Mouse (Mus musculus) left cerebral cortex, postnatal 36 days (tissue): ENCODE results near the gene Ciz1. TPM values are rescaled to one million over a fixed set of nuclear protein-coding genes. Genes with fewer than 3 reads are reported as not detected.

Experiments
- DNase-seq, 2 experiments: peaks; one replicate each; pipeline ENCODE4 v3.0.0; 2021 to 2022; ENCODE audit warnings: low spot score in 2 of 2, mixed read lengths in 1 of 2
- intact Hi-C: fragments of 180-260 bp; cut with DNase I; formaldehyde crosslinking; loops from one replicate; pipeline ENCODE4 v1.15.1; 2025
- microRNA-seq: library from miRNA; unstranded; fragments of <30 nt; microRNA quantifications from one replicate; pipeline ENCODE4 v1.2.0, GENCODE M21; 2022
- total RNA-seq, 2 experiments: library from RNA; stranded (reverse); gene quantifications; 2 replicates each; pipeline ENCODE4 v1.2.3; 2021

The Ciz1 gene
- total RNA-seq, 2 experiments from 2014 or later = 60.4 to 97.8 TPM

GRCm38 (mm10) chr2:32427720-32428119 lies 75.6 kb downstream of the Ciz1 start:
- DNase-seq = no peak
- intact Hi-C loops = loop anchor here (2.0 kb wide), 1 partner anchor 23 kb away; the partner anchor contains the start of genes Naif1 and Slc25a25

- DNase-seq = peak; percentile 54 to 69
- intact Hi-C loops = loop anchor here (2.0 kb wide), 1 partner anchor 23 kb away; the partner anchor contains the start of genes Naif1 and Slc25a25
Observed at GRCm38 (mm10) chr2:32428262-32428722, 76.2 kb downstream of the Ciz1 start.

DNA sequence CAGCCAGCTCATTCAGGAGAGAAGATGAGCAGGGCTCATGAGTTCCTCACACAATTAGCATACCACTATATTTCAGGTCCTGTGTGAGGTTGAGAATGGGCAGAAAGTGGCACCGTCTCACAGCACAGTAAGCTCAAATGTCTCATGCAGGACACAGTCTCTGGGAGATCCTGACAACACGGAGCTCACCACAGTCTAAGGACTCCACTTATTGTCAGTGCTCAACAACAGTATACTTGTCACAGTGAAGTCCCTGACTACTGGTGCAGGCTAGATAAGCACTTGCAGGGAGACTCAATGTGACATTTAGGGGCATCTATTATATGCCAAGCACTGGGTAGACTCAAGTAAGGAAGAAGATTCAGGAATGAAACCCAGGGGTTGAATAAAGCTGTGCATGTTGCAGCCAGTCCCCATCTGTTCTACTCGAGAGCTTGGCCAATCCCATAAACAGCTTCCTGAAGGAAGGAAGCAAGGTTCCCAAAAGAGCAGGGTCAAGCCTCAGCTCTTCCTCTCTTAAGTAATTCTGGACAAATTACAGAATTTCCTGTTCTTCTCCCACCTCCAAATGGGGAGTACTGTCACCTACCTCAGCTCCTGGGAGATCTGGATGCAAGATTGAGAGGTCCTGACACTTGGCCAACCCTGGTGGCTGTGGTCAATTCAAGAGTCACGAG lies 77.2 kb downstream of the Ciz1 start:
- no peak for DNase-seq
- intact Hi-C loops = loop anchor here (2.0 kb wide), 1 partner anchor 21 kb away; the partner anchor contains the start of genes Naif1 and Slc25a25

Small RNA genes lying within 50 kb of the gene (microRNA-seq; reads per million reads assigned to microRNA genes)
- gene Gm23363 (not detected), gene Mir199b (not detected)

Other genes with a start within 250 kb of the Ciz1 start
- 100 to 1,000 TPM; 257 to 259 TPM for gene Prrc2b, start 201.2 kb upstream of the Ciz1 start, total RNA-seq
- 10 to 100 TPM; 16.3 to 22.1 TPM for gene Pomt1, start 115.7 kb upstream of the Ciz1 start, total RNA-seq
- 10 to 100 TPM; 50.1 to 52.6 TPM for gene Uck1, start 92.2 kb upstream of the Ciz1 start, total RNA-seq
- 10 to 100 TPM; 83.4 to 89.9 TPM for gene Golga2, start 64.9 kb upstream of the Ciz1 start, total RNA-seq
- 100 to 1,000 TPM; 207 to 208 TPM for gene Swi5, start 64.3 kb upstream of the Ciz1 start, total RNA-seq
- 1,000 to 10,000 TPM; 1,215 to 1,406 TPM for gene Dnm1, start 1.0 kb downstream of the Ciz1 start, total RNA-seq
- gene 1110008P14Rik, start 29.6 kb downstream of the Ciz1 start, total RNA-seq = 100 to 1,000 TPM; 312 to 437 TPM
- gene Lcn2, start 35.9 kb downstream of the Ciz1 start, total RNA-seq = 1 to 10 TPM in 1 of 2 experiments, under 1 TPM in 1; 0.91 to 1.8 TPM
- 10 to 100 TPM; 40.6 to 54.8 TPM for gene Ptges2, start 43.6 kb downstream of the Ciz1 start, total RNA-seq
- 1 to 10 TPM; 3.9 TPM for gene Naif1, start 98.1 kb downstream of the Ciz1 start, total RNA-seq
- gene Slc25a25, start 99.1 kb downstream of the Ciz1 start, total RNA-seq = 10 to 100 TPM; 58.5 to 60.5 TPM
- 10 to 100 TPM; 53.6 to 68.9 TPM for gene Fam102a, start 183.0 kb downstream of the Ciz1 start, total RNA-seq
- gene Dpm2, start 218.5 kb downstream of the Ciz1 start, total RNA-seq = 10 to 100 TPM; 74.8 to 77.0 TPM
- 10 to 100 TPM in 1 of 2 experiments, 1 to 10 TPM in 1; 9.2 to 11.7 TPM for gene Pip5kl1, start 222.5 kb downstream of the Ciz1 start, total RNA-seq
- gene 9430097D07Rik, start 223.4 kb downstream of the Ciz1 start, total RNA-seq = 1 to 10 TPM; 1.1 to 1.4 TPM
- 10 to 100 TPM; 36.7 to 39.1 TPM for gene St6galnac4, start 234.8 kb downstream of the Ciz1 start, total RNA-seq
- 100 to 1,000 TPM; 121 to 135 TPM for gene St6galnac6, start 247.4 kb downstream of the Ciz1 start, total RNA-seq